Mouse (Mus musculus): ENCODE measurements around the gene Zranb3. TPM values are rescaled to one million over a fixed set of nuclear protein-coding genes. Genes with fewer than 3 reads are reported as not detected.

Zranb3 gene
- polyA plus RNA-seq, 1 experiment from 2014 or later = 1.4 TPM

- no peak overlapping the region for H3K4me3 ChIP-seq (ENCODE audit: low read depth, low read length)
- TF ChIP-seq EP300 (optimal IDR thresholded peaks at IDR 0.05) (no peak), CTCF (IDR thresholded peaks at IDR 0.05; ENCODE audit: low read depth) (no peak)
- no peaks in the 10 kb centered on the region for H3K27me3 ChIP-seq (ENCODE audit: control insufficient read depth, insufficient read depth, low read length)
- 0 out of 2 replicates have a peak, but pooled peaks have one; percentile 26 for ATAC-seq (ENCODE audit: low FRiP score, low TSS enrichment)
- H3K36me3 ChIP-seq (ENCODE audit: control insufficient read depth, insufficient read depth, low read length) = no peaks in the 10 kb centered on the region
- DNase-seq (ENCODE audit: low spot score) = peak; percentile 46
- H3K9ac ChIP-seq (ENCODE audit: low read length) = no peak overlapping the region
- H3K4me2 ChIP-seq (replicated peaks; ENCODE audit: low read depth) = no peak overlapping the region
- no peaks in the 10 kb centered on the region for H3K9me3 ChIP-seq (ENCODE audit: control insufficient read depth, low read length)
- no peaks in the 10 kb centered on the region for H3K4me1 ChIP-seq (replicated peaks; ENCODE audit: control insufficient read depth, insufficient read depth)
- H3K27ac ChIP-seq (replicated peaks) = no peak overlapping the region
- 68% methylated on average over 5 of the region's 5 CpGs for WGBS
Observed at GRCm38 (mm10) chr1:128080936-128081696, 21.7 kb downstream of the Zranb3 start.

GRCm38 (mm10) chr1:128078646-128079045 lies 24.2 kb downstream of the Zranb3 start:
- WGBS = 100% methylated on average over 1 of the region's 1 CpGs

GRCm38 (mm10) chr1:128077788-128078187 lies 25.1 kb downstream of the Zranb3 start:
- H3K4me1 ChIP-seq (replicated peaks; ENCODE audit: control insufficient read depth, insufficient read depth) = no peaks in the 10 kb centered on the region
- no peaks in the 10 kb centered on the region for H3K36me3 ChIP-seq (ENCODE audit: control insufficient read depth, insufficient read depth, low read length)
- H3K4me3 ChIP-seq (ENCODE audit: low read depth, low read length) = no peak overlapping the region
- TF ChIP-seq CTCF (IDR thresholded peaks at IDR 0.05; ENCODE audit: low read depth) = no peak
- TF ChIP-seq EP300 (optimal IDR thresholded peaks at IDR 0.05) = no peak
- no peaks in the 10 kb centered on the region for H3K9me3 ChIP-seq (ENCODE audit: control insufficient read depth, low read length)
- H3K27me3 ChIP-seq (ENCODE audit: control insufficient read depth, insufficient read depth, low read length) = no peaks in the 10 kb centered on the region
- H3K9ac ChIP-seq (ENCODE audit: low read length) = no peak overlapping the region
- 91% methylated on average over 2 of the region's 2 CpGs for WGBS
- H3K4me2 ChIP-seq (replicated peaks; ENCODE audit: low read depth) = no peak overlapping the region
- DNase-seq (ENCODE audit: low spot score) = no peak
- ATAC-seq (ENCODE audit: low FRiP score, low TSS enrichment) = no peak
- no peak overlapping the region for H3K27ac ChIP-seq (replicated peaks)

More at GRCm38 (mm10) chr1:128078646-128079045, 24.2 kb downstream of the Zranb3 start:
- ATAC-seq (ENCODE audit: low FRiP score, low TSS enrichment) = no peak; the same call in 1 of the 2 replicates
- H3K27ac ChIP-seq (replicated peaks) = no peak overlapping the region
- H3K27me3 ChIP-seq (ENCODE audit: control insufficient read depth, insufficient read depth, low read length) = no peaks in the 10 kb centered on the region
- H3K9ac ChIP-seq (ENCODE audit: low read length) = no peak overlapping the region
- H3K9me3 ChIP-seq (ENCODE audit: control insufficient read depth, low read length) = no peaks in the 10 kb centered on the region
- no peak overlapping the region for H3K4me3 ChIP-seq (ENCODE audit: low read depth, low read length)
- no peak for DNase-seq (ENCODE audit: low spot score)
- no peak for TF ChIP-seq EP300 (optimal IDR thresholded peaks at IDR 0.05)
- TF ChIP-seq CTCF (IDR thresholded peaks at IDR 0.05; ENCODE audit: low read depth) = no peak
- no peaks in the 10 kb centered on the region for H3K4me1 ChIP-seq (replicated peaks; ENCODE audit: control insufficient read depth, insufficient read depth)
- no peaks in the 10 kb centered on the region for H3K36me3 ChIP-seq (ENCODE audit: control insufficient read depth, insufficient read depth, low read length)
- no peak overlapping the region for H3K4me2 ChIP-seq (replicated peaks; ENCODE audit: low read depth)

- ATAC-seq (ENCODE audit: low FRiP score, low TSS enrichment) (no peak), DNase-seq (ENCODE audit: low spot score) (no peak)
- no peaks in the 10 kb centered on the region for H3K27me3 ChIP-seq (ENCODE audit: control insufficient read depth, insufficient read depth, low read length)
- TF ChIP-seq EP300 (optimal IDR thresholded peaks at IDR 0.05) (no peak), CTCF (IDR thresholded peaks at IDR 0.05; ENCODE audit: low read depth) (no peak)
- WGBS = 90% methylated on average over 8 of the region's 8 CpGs
- no peak overlapping the region for H3K4me2 ChIP-seq (replicated peaks; ENCODE audit: low read depth)
- no peak overlapping the region for H3K4me3 ChIP-seq (ENCODE audit: low read depth, low read length)
- H3K27ac ChIP-seq (replicated peaks) = no peak overlapping the region
- no peaks in the 10 kb centered on the region for H3K36me3 ChIP-seq (ENCODE audit: control insufficient read depth, insufficient read depth, low read length)
- no peaks in the 10 kb centered on the region for H3K4me1 ChIP-seq (replicated peaks; ENCODE audit: control insufficient read depth, insufficient read depth)
- H3K9ac ChIP-seq (ENCODE audit: low read length) = no peak overlapping the region
- no peaks in the 10 kb centered on the region for H3K9me3 ChIP-seq (ENCODE audit: control insufficient read depth, low read length)
Observed at GRCm38 (mm10) chr1:128076791-128077479, 25.9 kb downstream of the Zranb3 start.

- Histone ChIP-seq H3K27ac (replicated peaks) (no peak overlapping the region), H3K4me2 (replicated peaks; ENCODE audit: low read depth) (no peak overlapping the region), H3K9ac (ENCODE audit: low read length) (no peak overlapping the region), H3K27me3 (ENCODE audit: control insufficient read depth, insufficient read depth, low read length) (no peaks in the 10 kb centered on the region), H3K36me3 (ENCODE audit: control insufficient read depth, insufficient read depth, low read length) (no peaks in the 10 kb centered on the region), H3K4me3 (ENCODE audit: low read depth, low read length) (no peak overlapping the region), H3K9me3 (ENCODE audit: control insufficient read depth, low read length) (no peaks in the 10 kb centered on the region), H3K4me1 (replicated peaks; ENCODE audit: control insufficient read depth, insufficient read depth) (no peaks in the 10 kb centered on the region)
- WGBS = 93% methylated on average over 6 of the region's 6 CpGs
- TF ChIP-seq EP300 (optimal IDR thresholded peaks at IDR 0.05) = no peak
- TF ChIP-seq CTCF (IDR thresholded peaks at IDR 0.05; ENCODE audit: low read depth) = no peak
- ATAC-seq (ENCODE audit: low FRiP score, low TSS enrichment) (no peak), DNase-seq (ENCODE audit: low spot score) (no peak)
Observed at GRCm38 (mm10) chr1:128073051-128073450, 29.8 kb downstream of the Zranb3 start.

GRCm38 (mm10) chr1:128070003-128070402 lies 32.8 kb downstream of the Zranb3 start:
- 94% methylated on average over 3 of the region's 3 CpGs for WGBS
- H3K36me3 ChIP-seq (ENCODE audit: control insufficient read depth, insufficient read depth, low read length) = no peaks in the 10 kb centered on the region
- no peaks in the 10 kb centered on the region for H3K4me1 ChIP-seq (replicated peaks; ENCODE audit: control insufficient read depth, insufficient read depth)
- no peaks in the 10 kb centered on the region for H3K9me3 ChIP-seq (ENCODE audit: control insufficient read depth, low read length)
- TF ChIP-seq EP300 (optimal IDR thresholded peaks at IDR 0.05) (no peak), CTCF (IDR thresholded peaks at IDR 0.05; ENCODE audit: low read depth) (no peak)
- H3K4me2 ChIP-seq (replicated peaks; ENCODE audit: low read depth) = no peak overlapping the region
- no peak overlapping the region for H3K27ac ChIP-seq (replicated peaks)
- no peaks in the 10 kb centered on the region for H3K27me3 ChIP-seq (ENCODE audit: control insufficient read depth, insufficient read depth, low read length)
- no peak for ATAC-seq (ENCODE audit: low FRiP score, low TSS enrichment)
- H3K4me3 ChIP-seq (ENCODE audit: low read depth, low read length) = no peak overlapping the region
- H3K9ac ChIP-seq (ENCODE audit: low read length) = no peak overlapping the region
- no peak for DNase-seq (ENCODE audit: low spot score)
